Mouse (Mus musculus): ENCODE data around the gene Rbm3.
"Not testable (repeated sequence)": the region's sequence is repeated elsewhere in the genome, so short reads cannot be mapped to it uniquely, and the experiment has no call there.

Gene Rbm3

GRCm38 (mm10) chrX:8131393-8131792 lies 14.3 kb downstream of the Rbm3 start:
- DNase-seq (ENCODE audit: low spot score) = no peak

GRCm38 (mm10) chrX:8125235-8125634 lies 20.4 kb downstream of the Rbm3 start:
- DNase-seq (ENCODE audit: low spot score) = no peak

- no peak for DNase-seq (ENCODE audit: low spot score)
Observed at GRCm38 (mm10) chrX:8123821-8124470, 21.7 kb downstream of the Rbm3 start.

- no peak for DNase-seq (ENCODE audit: low spot score)
Observed at GRCm38 (mm10) chrX:8117264-8117663, 28.4 kb downstream of the Rbm3 start.

GRCm38 (mm10) chrX:8115275-8115674 lies 30.4 kb downstream of the Rbm3 start:
- DNase-seq (ENCODE audit: low spot score) = no peak

DNA sequence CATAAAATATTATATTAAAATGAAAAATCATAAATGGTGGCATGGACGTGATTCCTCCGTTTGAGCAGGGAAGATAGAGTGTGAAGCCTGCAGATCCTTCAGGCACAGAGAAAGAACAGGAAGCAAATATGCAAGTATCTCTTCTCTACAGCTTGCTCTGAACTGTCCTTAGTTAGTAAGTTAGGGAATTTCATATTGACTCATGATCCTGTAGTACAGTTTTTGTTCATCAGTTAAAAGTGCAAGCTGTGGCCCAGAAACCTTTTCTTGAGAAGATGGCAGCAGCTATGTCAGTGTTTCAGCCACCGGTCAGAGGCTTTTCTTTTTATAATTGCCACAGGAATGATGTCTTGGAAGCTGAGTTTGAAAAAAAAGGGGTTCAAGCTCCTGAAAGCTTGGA lies 40.7 kb downstream of the Rbm3 start:
- no peak for DNase-seq (ENCODE audit: low spot score)

GRCm38 (mm10) chrX:8102213-8102668 lies 43.4 kb downstream of the Rbm3 start:
- no peak for DNase-seq (ENCODE audit: low spot score)

GRCm38 (mm10) chrX:8101017-8101416 lies 44.7 kb downstream of the Rbm3 start:
- DNase-seq (ENCODE audit: low spot score) = peak; percentile 63

DNA sequence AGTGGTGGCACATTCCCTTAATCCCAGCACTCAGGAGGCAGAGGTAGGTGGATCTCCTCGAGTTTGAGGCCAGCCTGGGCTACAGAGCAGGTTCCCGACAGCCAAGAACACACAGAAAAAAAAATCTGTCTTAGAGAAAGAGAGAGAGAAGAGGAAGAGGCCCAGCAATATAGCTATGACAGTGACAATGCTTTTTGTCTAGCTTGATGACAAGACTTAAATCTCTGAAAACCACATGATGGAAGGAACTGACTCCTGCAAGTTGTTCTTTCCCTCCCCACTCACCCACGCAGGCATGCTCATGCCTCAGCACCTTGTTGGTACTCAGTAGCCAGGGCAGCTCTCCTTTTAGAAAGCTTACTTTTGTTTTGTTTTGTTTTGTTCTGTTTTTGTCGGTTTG lies 46.2 kb downstream of the Rbm3 start:
- DNase-seq (ENCODE audit: low spot score) = no peak

GRCm38 (mm10) chrX:8096787-8097242 lies 48.9 kb downstream of the Rbm3 start:
- peak; percentile 95 for DNase-seq (ENCODE audit: low spot score)

- not testable (repeated sequence) for DNase-seq (ENCODE audit: low spot score)
Observed at GRCm38 (mm10) chrX:8096068-8096786, 49.5 kb downstream of the Rbm3 start.

DNA sequence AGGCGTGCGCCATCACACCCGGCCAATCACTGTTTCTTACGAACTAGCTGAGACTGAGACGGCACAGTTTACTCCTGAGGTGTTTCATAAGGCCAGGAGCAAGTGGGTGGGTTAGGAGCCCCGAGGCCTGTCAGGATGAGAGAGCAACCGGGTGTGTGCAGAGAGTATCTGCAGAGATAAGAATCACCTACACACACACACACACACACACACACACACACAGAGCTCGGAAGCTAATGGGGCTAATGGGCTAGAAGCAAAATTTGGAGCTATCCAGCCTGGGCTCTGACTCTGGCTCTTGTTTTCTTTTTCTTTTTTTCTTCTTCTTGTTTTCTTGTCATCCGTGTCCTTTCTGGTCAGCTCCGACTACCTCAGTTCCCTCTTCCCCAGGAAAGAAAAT lies 50.1 kb downstream of the Rbm3 start:
- no peak for DNase-seq (ENCODE audit: low spot score)

DNA sequence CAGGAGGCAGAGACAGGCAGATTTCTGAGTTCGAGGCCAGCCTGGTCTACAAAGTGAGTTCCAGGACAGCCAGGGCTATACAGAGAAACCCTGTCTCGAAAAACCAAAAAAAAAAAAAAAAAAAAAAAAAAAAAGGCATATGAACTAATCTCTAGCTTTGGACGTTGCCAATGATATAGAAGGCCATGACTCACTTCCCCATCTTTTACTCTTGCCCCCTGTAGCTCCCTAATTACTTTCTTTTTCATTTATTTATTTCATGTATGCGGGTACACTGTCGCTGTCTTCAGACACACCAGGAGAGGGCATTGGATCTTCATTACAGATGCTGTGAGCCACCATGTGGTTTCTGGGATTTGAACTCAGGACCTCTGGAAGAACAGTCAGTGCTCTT lies 54.7 kb downstream of the Rbm3 start:
- DNase-seq (ENCODE audit: low spot score) = not testable (repeated sequence)

DNA sequence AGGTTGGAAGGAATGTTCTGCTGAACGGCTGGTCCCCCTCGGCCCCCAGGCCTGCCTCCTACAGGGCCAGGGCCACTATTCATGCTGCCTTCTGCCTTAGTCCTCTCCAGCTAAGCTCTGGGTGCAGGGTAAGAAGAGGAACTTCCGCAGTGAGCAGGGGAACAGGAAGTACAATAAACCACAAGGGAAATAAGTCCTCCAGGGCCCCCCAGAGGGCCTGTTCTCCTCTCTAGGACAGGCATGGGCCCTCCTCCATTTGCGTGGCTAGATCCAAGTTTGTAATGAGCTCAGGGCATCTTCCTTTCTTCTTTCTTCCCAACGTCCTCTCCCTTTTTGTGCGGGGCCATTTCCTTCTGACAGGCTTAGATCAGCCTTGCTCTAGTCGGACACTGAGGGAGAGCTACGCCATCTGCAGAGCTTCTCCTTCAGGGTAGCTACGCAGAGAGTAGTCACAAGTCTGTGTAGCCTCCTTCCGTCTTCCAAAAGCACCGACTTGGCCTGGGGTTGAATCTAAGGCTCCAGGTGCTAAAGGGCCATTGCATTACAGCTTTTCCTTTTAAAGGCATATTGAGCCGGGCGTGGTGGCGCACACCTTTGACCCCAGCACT lies 55.2 kb downstream of the Rbm3 start, which contains the start of gene Was:
TSS of gene Was (minus strand) at position 153 of the 608 bp plus-strand sequence.
- DNase-seq (ENCODE audit: low spot score) = no peak

GRCm38 (mm10) chrX:8089746-8090145 lies 55.9 kb downstream of the Rbm3 start:
- DNase-seq (ENCODE audit: low spot score) = no peak

Measured in left cerebral cortex, adult 11 months (tissue).